Mouse (Mus musculus): ENCODE results near the gene Kif15.

DNA sequence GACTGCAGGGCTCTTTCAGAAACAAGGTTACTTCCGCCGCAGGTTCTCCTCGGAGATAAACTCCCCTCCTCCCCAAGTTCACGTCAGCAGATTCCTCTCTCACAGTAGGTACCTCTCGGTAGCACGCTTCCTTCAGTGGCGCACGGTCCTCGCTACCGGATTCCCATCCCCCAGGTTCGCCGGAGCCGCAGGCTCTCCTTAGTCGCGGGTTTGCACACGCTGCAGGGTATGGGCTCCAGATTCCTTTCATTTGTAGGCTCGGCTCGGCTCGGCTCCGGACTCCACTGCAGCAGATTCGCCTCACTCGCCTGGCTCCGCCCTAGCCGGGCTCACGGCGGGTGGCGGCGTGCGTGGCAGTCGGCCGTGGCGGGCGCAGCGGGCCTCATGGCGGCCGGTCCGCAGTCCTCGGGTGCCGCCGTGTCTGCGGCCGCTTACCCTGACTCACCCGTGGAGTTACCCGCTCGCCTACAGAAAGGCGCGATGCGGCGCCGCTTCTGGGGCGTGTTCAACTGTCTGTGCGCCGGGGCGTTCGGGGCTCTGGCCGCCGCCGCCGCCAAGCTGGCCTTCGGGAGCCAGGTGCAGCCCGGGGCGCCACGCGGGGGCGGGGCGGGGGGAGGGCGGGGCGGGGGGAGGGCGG, 70.3 kb downstream of the Kif15 start, which contains the start of gene Tmem42:
- TF ChIP-seq EP300 (IDR thresholded peaks at IDR 0.05; ENCODE audit: insufficient read depth, low read depth, low read length) (no peak), CTCF (IDR thresholded peaks at IDR 0.05; ENCODE audit: low read depth, low read length) (no peak), POLR2A (IDR thresholded peaks at IDR 0.05; ENCODE audit: insufficient read depth, low read length) (no peak)

Measured in ES-Bruce4 (cell line).